Mouse (Mus musculus): ENCODE results near the gene Garem2. TPM values are rescaled to one million over a fixed set of nuclear protein-coding genes. Genes with fewer than 3 reads are reported as not detected.

Gene Garem2
- polyA plus RNA-seq, 1 experiment from 2014 or later, result 0.62 TPM

DNA sequence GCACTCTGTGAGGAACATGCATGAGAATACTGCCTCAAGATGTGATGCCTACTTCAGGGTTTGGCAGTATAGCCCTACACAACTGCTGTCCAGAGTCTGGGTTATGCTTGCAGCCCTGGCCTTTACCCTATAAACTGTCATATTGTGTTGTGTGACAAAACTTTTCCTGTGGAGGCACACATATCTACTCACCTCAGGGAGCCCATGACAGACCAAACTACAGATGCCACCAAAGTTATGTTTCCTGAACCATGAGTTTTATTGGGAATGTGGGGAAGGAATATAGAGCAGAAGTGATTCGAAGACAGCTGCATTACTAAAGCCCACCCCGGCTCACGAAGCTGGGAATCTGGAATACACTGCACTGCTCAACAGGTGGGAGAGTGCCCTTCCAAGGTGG lies 1.6 kb upstream of the Garem2 start:
- Histone ChIP-seq H3K9ac (no peak overlapping the region), H3K4me1 (peaks cover 41% of the 10 kb centered on the region), H3K4me3 (replicated peaks) (no peak overlapping the region), H3K36me3 (no peaks in the 10 kb centered on the region), H3K4me2 (no peak overlapping the region), H3K27me3 (peaks cover 53% of the 10 kb centered on the region), H3K9me3 (replicated peaks) (no peaks in the 10 kb centered on the region), H3K27ac (no peak overlapping the region)
- no peak for ATAC-seq (replicated peaks; ENCODE audit: low FRiP score)
- WGBS, result 81% methylated on average over 3 of the region's 3 CpGs

DNA sequence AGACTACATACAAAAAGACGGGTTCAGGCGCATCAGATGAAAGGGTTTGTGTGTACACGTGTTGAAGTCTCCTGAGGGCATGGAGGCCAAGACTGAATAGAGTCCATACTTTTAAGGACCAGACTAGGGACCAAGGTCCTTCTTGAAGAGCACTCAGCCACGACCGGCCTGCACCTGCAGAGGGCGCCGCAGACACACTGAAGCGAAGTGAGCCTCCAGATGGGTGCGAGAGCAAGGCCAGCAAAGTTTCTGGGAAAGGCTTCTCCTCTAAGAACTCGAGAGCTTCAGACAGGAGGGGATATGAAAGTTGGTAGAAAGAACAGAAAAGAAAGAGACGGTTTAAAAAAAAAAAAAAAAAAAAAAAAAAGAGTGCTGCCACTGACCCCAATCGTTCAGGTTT lies 622 bp upstream of the Garem2 start:
- ATAC-seq (replicated peaks; ENCODE audit: low FRiP score), result no peak

GRCm38 (mm10) chr5:30105668-30106300 lies 823 bp downstream of the Garem2 start, which contains the start of gene 3110082J24Rik:
Gene 3110082J24Rik (minus strand): TSS chr5:30106086.
- Histone ChIP-seq H3K4me2 (peak within 1 kb of the TSS; percentile 95), H3K27ac (no peak within 1 kb of the TSS), H3K9me3 (replicated peaks) (no peaks in the 10 kb centered on the region), H3K9ac (peak within 1 kb of the TSS; percentile 35), H3K4me3 (replicated peaks) (peak within 1 kb of the TSS; percentile 50), H3K4me1 (peaks cover 55% of the 10 kb centered on the region), H3K27me3 (peaks cover 61% of the 10 kb centered on the region), H3K36me3 (no peaks in the 10 kb centered on the region)
- 2% methylated on average over 29 of the region's 29 CpGs for WGBS
- no peak for ATAC-seq (replicated peaks; ENCODE audit: low FRiP score)

More for the DNA sequence above, 622 bp upstream of the Garem2 start:
- peaks cover 55% of the 10 kb centered on the region for H3K27me3 ChIP-seq
- H3K9me3 ChIP-seq (replicated peaks), result no peaks in the 10 kb centered on the region
- H3K9ac ChIP-seq, result no peak overlapping the region
- 3% methylated on average over 11 of the region's 12 CpGs for WGBS
- peak overlapping the region; percentile 95 for H3K4me2 ChIP-seq
- H3K36me3 ChIP-seq, result no peaks in the 10 kb centered on the region
- H3K4me1 ChIP-seq, result peaks cover 41% of the 10 kb centered on the region
- H3K27ac ChIP-seq, result no peak overlapping the region
- peak overlapping the region; percentile 50 for H3K4me3 ChIP-seq (replicated peaks)

GRCm38 (mm10) chr5:30106756-30107155 lies 1.8 kb downstream of the Garem2 start:
- H3K4me2 ChIP-seq, result 0 out of 2 replicates have a peak overlapping the region, but pooled peaks have one; percentile 4
- peaks cover 65% of the 10 kb centered on the region for H3K4me1 ChIP-seq
- H3K36me3 ChIP-seq, result no peaks in the 10 kb centered on the region
- WGBS, result 14% methylated on average over 2 of the region's 2 CpGs
- ATAC-seq (replicated peaks; ENCODE audit: low FRiP score), result no peak
- H3K9me3 ChIP-seq (replicated peaks), result no peaks in the 10 kb centered on the region
- H3K9ac ChIP-seq, result no peak overlapping the region
- no peak overlapping the region for H3K27ac ChIP-seq
- H3K27me3 ChIP-seq, result peaks cover 68% of the 10 kb centered on the region
- H3K4me3 ChIP-seq (replicated peaks), result no peak overlapping the region

DNA sequence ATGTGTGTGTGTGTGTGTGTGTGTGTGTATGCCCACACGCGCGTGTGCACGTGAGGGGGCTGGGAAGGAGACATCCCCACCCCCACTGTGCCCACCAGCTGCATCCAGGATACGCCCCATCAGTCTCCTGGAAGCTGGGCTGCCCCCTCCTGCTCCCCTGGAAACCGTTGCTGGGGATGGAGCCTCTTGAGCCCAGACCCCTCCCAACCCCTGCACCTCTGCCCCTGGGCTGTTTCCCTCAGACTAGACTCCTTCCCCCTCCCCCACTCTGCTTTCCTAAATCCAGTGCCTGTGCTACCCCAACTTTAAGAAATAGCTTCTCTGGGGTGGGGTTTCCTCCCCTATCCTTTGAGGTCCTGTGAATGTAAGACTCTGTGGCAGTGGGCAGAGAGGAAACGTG lies 2.2 kb downstream of the Garem2 start:
- Histone ChIP-seq H3K4me1 (peaks cover 66% of the 10 kb centered on the region), H3K9ac (no peak overlapping the region), H3K4me3 (replicated peaks) (no peak overlapping the region), H3K4me2 (0 out of 2 replicates have a peak overlapping the region, but pooled peaks have one; percentile 4), H3K9me3 (replicated peaks) (no peaks in the 10 kb centered on the region), H3K27ac (no peak overlapping the region), H3K36me3 (no peaks in the 10 kb centered on the region), H3K27me3 (peaks cover 72% of the 10 kb centered on the region)
- ATAC-seq (replicated peaks; ENCODE audit: low FRiP score), result no peak
- WGBS, result 6% methylated on average over 7 of the region's 7 CpGs

DNA sequence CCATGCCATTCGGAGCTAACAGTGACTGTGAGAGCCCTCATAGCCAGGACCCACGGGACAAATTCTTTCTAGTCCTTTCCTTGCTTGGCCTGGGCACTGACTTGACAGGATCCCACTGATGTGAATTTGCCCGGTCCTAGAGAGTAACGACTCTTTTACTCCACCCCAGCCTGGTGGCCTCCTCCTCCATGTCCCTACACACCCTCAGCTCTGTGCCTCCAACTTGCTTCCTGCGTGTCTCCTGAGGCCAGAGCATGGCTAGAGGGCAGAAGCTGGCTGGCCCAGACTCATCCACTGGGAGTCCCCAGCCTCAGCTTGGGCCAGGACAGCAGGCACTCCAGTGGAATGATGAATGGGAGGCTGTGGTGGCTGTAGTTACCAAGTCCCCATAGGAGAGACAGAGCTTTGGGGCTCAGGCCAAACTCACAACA lies 2.7 kb downstream of the Garem2 start:
- Histone ChIP-seq H3K36me3 (no peaks in the 10 kb centered on the region), H3K4me1 (peaks cover 66% of the 10 kb centered on the region), H3K4me3 (replicated peaks) (no peak overlapping the region), H3K9ac (no peak overlapping the region), H3K4me2 (0 out of 2 replicates have a peak overlapping the region, but pooled peaks have one; percentile 4), H3K27me3 (peaks cover 77% of the 10 kb centered on the region), H3K27ac (no peak overlapping the region), H3K9me3 (replicated peaks) (no peaks in the 10 kb centered on the region)
- WGBS, result 10% methylated on average over 5 of the region's 5 CpGs
- ATAC-seq (replicated peaks; ENCODE audit: low FRiP score), result no peak

DNA sequence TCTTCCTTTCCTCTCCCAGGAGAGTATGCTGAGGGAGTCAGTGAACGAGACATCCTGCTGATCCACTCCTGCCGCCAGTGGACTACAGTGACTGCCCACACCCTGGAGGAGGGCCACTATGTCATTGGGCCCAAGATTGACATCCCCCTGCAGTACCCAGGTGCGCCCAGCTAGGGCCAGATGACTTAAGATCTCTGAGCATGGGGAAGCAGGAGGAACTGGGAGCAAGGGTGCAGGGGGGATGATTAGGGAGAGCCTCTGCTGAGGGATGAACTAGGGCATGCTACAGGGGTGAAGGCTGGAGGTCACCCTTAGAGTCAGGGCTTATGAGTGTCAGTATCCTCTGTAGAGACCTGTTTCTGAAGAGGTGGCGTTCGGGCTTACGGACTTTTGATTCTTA lies 3.3 kb downstream of the Garem2 start:
- no peak overlapping the region for H3K4me3 ChIP-seq (replicated peaks)
- H3K4me1 ChIP-seq, result peaks cover 66% of the 10 kb centered on the region
- H3K27ac ChIP-seq, result no peak overlapping the region
- H3K9ac ChIP-seq, result no peak overlapping the region
- no peaks in the 10 kb centered on the region for H3K36me3 ChIP-seq
- peaks cover 77% of the 10 kb centered on the region for H3K27me3 ChIP-seq
- 73% methylated on average over 6 of the region's 6 CpGs for WGBS
- H3K9me3 ChIP-seq (replicated peaks), result no peaks in the 10 kb centered on the region
- no peak for ATAC-seq (replicated peaks; ENCODE audit: low FRiP score)
- H3K4me2 ChIP-seq, result no peak overlapping the region

DNA sequence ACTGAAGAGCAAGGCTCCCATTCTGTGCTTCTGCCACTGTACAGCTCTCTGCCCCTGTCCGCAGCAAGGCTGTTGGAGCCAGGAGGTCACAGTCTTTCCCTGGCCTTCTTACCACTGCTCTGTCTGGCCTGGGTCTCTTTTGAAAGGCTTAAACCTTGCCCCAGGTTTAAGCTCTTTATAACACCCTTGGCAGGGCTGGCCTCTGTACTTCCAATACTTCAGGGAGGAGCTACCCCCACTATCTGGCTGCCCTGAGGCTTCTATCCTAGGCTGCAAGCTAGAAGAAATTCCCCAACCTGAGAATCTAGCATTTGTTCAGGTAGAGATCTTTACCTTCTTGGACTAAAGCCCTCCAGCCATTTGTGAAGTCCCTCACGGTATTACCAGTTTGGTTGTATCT lies 4.9 kb downstream of the Garem2 start:
- Histone ChIP-seq H3K27ac (0 out of 2 replicates have a peak overlapping the region, but pooled peaks have one; percentile 2), H3K4me3 (replicated peaks) (no peak overlapping the region), H3K36me3 (no peaks in the 10 kb centered on the region), H3K4me2 (peak overlapping the region; percentile 62; the same call in 1 of the 2 replicates), H3K27me3 (peaks cover 78% of the 10 kb centered on the region), H3K4me1 (peaks cover 76% of the 10 kb centered on the region), H3K9me3 (replicated peaks) (no peaks in the 10 kb centered on the region), H3K9ac (peak overlapping the region; percentile 6; the same call in 1 of the 2 replicates)
- no peak for ATAC-seq (replicated peaks; ENCODE audit: low FRiP score)
- WGBS, result 39% methylated on average over 2 of the region's 2 CpGs

DNA sequence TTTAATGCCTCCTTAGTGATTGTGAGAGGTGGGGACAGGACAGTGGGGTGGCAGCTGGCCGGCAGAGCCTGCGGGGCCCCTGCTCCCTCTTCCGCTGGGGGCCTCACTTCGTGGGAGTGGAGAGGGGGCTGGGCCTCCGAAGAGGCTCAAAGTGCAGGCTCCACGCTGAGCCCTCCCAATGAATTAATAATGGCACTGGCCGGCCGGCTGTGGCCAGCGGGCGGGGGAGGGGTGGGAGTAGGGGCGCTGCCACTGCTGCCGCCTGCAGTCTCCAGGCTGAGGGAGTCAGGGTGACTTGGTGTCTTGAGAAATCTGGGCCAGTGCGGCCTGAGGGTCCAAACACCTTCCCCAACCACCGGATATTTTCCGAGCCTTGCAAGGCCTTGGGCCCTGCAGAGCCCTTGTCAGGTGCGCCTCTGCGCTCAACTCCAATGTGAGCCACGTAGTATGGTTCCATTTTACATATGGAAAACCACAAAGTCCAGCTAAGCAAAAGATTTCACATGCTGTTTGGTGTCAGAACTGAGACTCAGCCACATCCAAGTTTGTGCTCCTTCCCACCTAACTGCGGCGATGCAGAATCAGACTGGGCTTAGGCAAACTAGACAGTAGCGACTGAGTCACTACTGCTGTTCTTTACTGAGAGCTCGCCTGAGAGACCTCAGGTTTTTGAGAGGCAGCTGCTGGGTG lies 5.6 kb downstream of the Garem2 start:
- 5% methylated on average over 21 of the region's 22 CpGs for WGBS
- Histone ChIP-seq H3K9ac (peak overlapping the region; percentile 17; the same call in 1 of the 2 replicates), H3K4me2 (peak overlapping the region; percentile 62), H3K9me3 (replicated peaks) (no peaks in the 10 kb centered on the region), H3K27ac (peak overlapping the region; percentile 48; the same call in 1 of the 2 replicates), H3K4me1 (peaks cover 71% of the 10 kb centered on the region), H3K36me3 (no peaks in the 10 kb centered on the region), H3K27me3 (peaks cover 78% of the 10 kb centered on the region), H3K4me3 (replicated peaks) (peak overlapping the region; percentile 30)
- 0 out of 2 replicates have a peak, but pooled peaks have one; percentile 5 for ATAC-seq (replicated peaks; ENCODE audit: low FRiP score)

DNA sequence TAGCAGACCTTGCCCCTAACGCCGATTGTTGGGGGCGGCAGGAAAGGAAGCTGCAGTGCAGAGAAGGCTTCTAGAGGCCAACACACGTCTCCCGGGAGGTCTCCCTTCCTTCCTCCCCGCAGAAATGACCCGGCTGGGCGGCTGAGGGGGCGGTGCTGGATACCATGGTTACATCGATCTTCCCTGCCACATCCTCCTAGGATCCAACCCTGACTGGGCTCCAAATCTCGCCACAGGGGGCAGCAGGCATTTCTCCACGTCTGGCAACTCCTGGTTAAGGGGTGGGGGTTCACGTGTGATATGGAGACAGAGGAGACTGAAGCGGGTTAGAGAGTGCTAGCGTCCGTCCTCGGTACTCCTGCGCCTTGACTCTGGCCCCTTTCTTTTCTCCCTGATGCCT lies 6.2 kb downstream of the Garem2 start:
- H3K9me3 ChIP-seq (replicated peaks), result no peaks in the 10 kb centered on the region
- peak overlapping the region; percentile 62 for H3K4me2 ChIP-seq
- H3K36me3 ChIP-seq, result no peaks in the 10 kb centered on the region
- peak; percentile 19 for ATAC-seq (replicated peaks; ENCODE audit: low FRiP score)
- peak overlapping the region; percentile 48; the same call in 1 of the 2 replicates for H3K27ac ChIP-seq
- peaks cover 65% of the 10 kb centered on the region for H3K4me1 ChIP-seq
- 2% methylated on average over 18 of the region's 18 CpGs for WGBS
- 0 out of 2 replicates have a peak overlapping the region, but pooled peaks have one; percentile 17 for H3K9ac ChIP-seq
- H3K27me3 ChIP-seq, result peaks cover 78% of the 10 kb centered on the region
- H3K4me3 ChIP-seq (replicated peaks), result peak overlapping the region; percentile 30

DNA sequence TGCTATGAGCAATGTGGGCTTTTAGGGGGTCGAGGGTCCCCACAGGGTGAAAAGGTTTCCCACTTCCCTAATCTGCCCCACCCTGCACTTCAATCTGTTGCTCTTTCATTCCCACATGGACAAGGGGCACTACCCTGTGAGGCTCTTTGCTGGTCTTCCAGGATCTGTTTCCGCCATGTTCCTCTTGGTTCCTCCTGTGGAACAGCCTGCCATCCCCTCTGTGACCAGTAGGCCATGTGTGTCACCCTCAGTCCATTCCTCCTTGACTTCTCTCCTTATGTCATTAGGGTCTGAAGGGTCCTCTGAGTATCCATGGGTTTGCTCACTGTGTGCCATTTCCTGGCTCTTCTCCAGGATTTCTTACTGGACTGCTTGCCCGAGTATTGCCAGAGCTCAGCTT lies 6.8 kb downstream of the Garem2 start:
- peaks cover 76% of the 10 kb centered on the region for H3K27me3 ChIP-seq
- no peak overlapping the region for H3K9ac ChIP-seq
- H3K9me3 ChIP-seq (replicated peaks), result no peaks in the 10 kb centered on the region
- WGBS, result 70% methylated on average over 3 of the region's 3 CpGs
- no peak for ATAC-seq (replicated peaks; ENCODE audit: low FRiP score)
- 0 out of 2 replicates have a peak, but pooled peaks cover 2% of the 10 kb centered on the region for H3K36me3 ChIP-seq
- H3K4me1 ChIP-seq, result peaks cover 59% of the 10 kb centered on the region
- H3K4me2 ChIP-seq, result peak overlapping the region; percentile 62
- H3K27ac ChIP-seq, result no peak overlapping the region
- no peak overlapping the region for H3K4me3 ChIP-seq (replicated peaks)

DNA sequence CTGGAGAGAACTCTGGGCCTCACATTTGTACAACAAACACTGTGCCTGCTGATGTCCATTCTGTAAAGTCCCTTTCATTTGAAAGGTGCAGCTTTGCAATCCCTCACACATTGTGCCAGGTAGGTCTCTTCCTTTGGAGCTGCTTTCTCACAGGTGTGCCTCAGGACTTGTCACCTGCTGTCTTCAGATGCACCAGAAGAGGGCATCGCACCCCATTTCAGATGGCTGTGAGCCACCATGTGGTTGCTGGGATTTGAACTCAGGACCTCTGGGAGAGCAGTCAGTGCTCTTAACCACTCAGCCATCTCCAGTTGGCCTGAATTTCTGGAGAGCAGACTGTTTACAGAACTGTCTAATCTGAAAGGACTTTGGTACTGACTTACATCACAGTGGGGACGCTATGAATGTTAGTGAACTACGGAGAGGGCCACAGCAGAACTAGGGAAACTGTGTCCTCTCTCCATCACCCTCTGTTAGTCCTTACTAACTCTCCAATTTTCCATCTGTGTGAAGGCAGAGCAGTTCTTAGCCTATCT lies 7.6 kb downstream of the Garem2 start:
- Histone ChIP-seq H3K4me3 (replicated peaks) (no peak overlapping the region), H3K36me3 (0 out of 2 replicates have a peak, but pooled peaks cover 7% of the 10 kb centered on the region), H3K4me1 (peaks cover 51% of the 10 kb centered on the region), H3K27ac (no peak overlapping the region), H3K4me2 (no peak overlapping the region), H3K9me3 (replicated peaks) (no peaks in the 10 kb centered on the region), H3K27me3 (peaks cover 68% of the 10 kb centered on the region), H3K9ac (no peak overlapping the region)
- 90% methylated on average over 3 of the region's 3 CpGs for WGBS
- ATAC-seq (replicated peaks; ENCODE audit: low FRiP score), result no peak
